Mouse (Mus musculus): Measurements from ENCODE around the gene Trpv2. TPM values are rescaled to one million over a fixed set of nuclear protein-coding genes. Genes with fewer than 3 reads are reported as not detected.

Gene Trpv2
- total and polyA plus RNA-seq, 2 experiments from 2014 or later = 2.6 to 7.7 TPM

DNA sequence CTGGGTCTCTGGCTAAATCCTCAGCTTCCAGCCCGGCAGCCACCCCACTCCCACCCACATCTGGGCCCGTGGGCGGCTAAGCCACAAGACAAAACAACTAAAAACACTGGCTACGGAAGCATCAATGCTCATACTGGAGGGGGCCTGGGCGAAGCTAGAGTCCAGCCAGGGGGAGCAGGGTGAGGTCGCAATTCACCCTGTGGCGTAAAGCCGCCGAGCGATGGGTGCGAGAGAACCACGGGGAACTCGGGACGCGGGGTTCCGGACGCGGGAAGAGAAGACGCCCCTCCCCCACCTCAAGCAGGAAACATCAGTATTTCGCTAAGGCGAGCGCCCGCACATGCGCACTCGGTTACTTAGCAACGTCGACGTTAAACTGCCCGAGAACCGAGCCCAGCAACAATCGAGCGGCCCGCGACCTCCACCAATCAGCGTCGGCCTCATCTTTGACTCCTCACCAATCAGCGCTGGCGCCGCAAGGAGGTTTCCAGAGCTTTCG lies 23.5 kb upstream of the Trpv2 start, which contains the start of gene Ubb:
Ubb (plus strand) TSS at position 445 of the 499 bp plus-strand sequence.
- peak within 1 kb of the TSS; percentile 99 for H3K27ac ChIP-seq (ENCODE audit: low read depth)
- ATAC-seq (ENCODE audit: insufficient read depth, low read depth) = peak; percentile 96
- peak within 1 kb of the TSS; percentile 77 for H3K4me3 ChIP-seq (ENCODE audit: low read depth, low read length)
- peaks cover 18% of the 10 kb centered on the region for H3K36me3 ChIP-seq (replicated peaks; ENCODE audit: control insufficient read depth, insufficient read depth, low read length)
- H3K4me2 ChIP-seq (ENCODE audit: low read depth, low read length) = peak within 1 kb of the TSS; percentile 94
- WGBS = under 1% methylated on average over 40 of the region's 40 CpGs
- H3K27me3 ChIP-seq (ENCODE audit: control insufficient read depth, insufficient read depth, low read length) = no peaks in the 10 kb centered on the region
- no peaks in the 10 kb centered on the region for H3K9me3 ChIP-seq (replicated peaks; ENCODE audit: control insufficient read depth, low read length)
- peak within 1 kb of the TSS; percentile 92 for H3K9ac ChIP-seq (replicated peaks; ENCODE audit: low read depth, low read length)
- H3K4me1 ChIP-seq (ENCODE audit: control insufficient read depth, insufficient read depth) = peaks cover 26% of the 10 kb centered on the region
- no peak for TF ChIP-seq CTCF (IDR thresholded peaks at IDR 0.05; ENCODE audit: low read depth)
- peak; percentile 100 for DNase-seq (ENCODE audit: low spot score)

GRCm38 (mm10) chr11:62551226-62552119 lies 22.8 kb upstream of the Trpv2 start:
- TF ChIP-seq EP300 (IDR thresholded peaks at IDR 0.05; ENCODE audit: low read depth) (peak; percentile 90), CTCF (IDR thresholded peaks at IDR 0.05; ENCODE audit: low read depth) (no peak)
- under 1% methylated on average over 58 of the region's 58 CpGs for WGBS
- Histone ChIP-seq H3K9ac (replicated peaks; ENCODE audit: low read depth, low read length) (peak overlapping the region; percentile 73), H3K36me3 (replicated peaks; ENCODE audit: control insufficient read depth, insufficient read depth, low read length) (peaks cover 18% of the 10 kb centered on the region), H3K27me3 (ENCODE audit: control insufficient read depth, insufficient read depth, low read length) (no peaks in the 10 kb centered on the region), H3K4me2 (ENCODE audit: low read depth, low read length) (peak overlapping the region; percentile 67), H3K4me3 (ENCODE audit: low read depth, low read length) (peak overlapping the region; percentile 77), H3K4me1 (ENCODE audit: control insufficient read depth, insufficient read depth) (peaks cover 26% of the 10 kb centered on the region), H3K9me3 (replicated peaks; ENCODE audit: control insufficient read depth, low read length) (no peaks in the 10 kb centered on the region), H3K27ac (ENCODE audit: low read depth) (peak overlapping the region; percentile 81)
- DNase-seq (ENCODE audit: low spot score) = peak; percentile 85
- peak; percentile 79 for ATAC-seq (ENCODE audit: insufficient read depth, low read depth)

- Histone ChIP-seq H3K4me1 (ENCODE audit: control insufficient read depth, insufficient read depth) (peaks cover 26% of the 10 kb centered on the region), H3K9me3 (replicated peaks; ENCODE audit: control insufficient read depth, low read length) (no peaks in the 10 kb centered on the region), H3K9ac (replicated peaks; ENCODE audit: low read depth, low read length) (peak overlapping the region; percentile 48; the same call in 1 of the 2 replicates), H3K4me2 (ENCODE audit: low read depth, low read length) (peak overlapping the region; percentile 87), H3K36me3 (replicated peaks; ENCODE audit: control insufficient read depth, insufficient read depth, low read length) (peaks cover 18% of the 10 kb centered on the region), H3K27ac (ENCODE audit: low read depth) (no peak overlapping the region), H3K4me3 (ENCODE audit: low read depth, low read length) (peak overlapping the region; percentile 55), H3K27me3 (ENCODE audit: control insufficient read depth, insufficient read depth, low read length) (no peaks in the 10 kb centered on the region)
- no peak for DNase-seq (ENCODE audit: low spot score)
- ATAC-seq (ENCODE audit: insufficient read depth, low read depth) = no peak
- TF ChIP-seq CTCF (IDR thresholded peaks at IDR 0.05; ENCODE audit: low read depth) (no peak), EP300 (IDR thresholded peaks at IDR 0.05; ENCODE audit: low read depth) (no peak)
- WGBS = 19% methylated on average over 1 of the region's 1 CpGs
Measured at GRCm38 (mm10) chr11:62553186-62553585, 21.1 kb upstream of the Trpv2 start.

DNA sequence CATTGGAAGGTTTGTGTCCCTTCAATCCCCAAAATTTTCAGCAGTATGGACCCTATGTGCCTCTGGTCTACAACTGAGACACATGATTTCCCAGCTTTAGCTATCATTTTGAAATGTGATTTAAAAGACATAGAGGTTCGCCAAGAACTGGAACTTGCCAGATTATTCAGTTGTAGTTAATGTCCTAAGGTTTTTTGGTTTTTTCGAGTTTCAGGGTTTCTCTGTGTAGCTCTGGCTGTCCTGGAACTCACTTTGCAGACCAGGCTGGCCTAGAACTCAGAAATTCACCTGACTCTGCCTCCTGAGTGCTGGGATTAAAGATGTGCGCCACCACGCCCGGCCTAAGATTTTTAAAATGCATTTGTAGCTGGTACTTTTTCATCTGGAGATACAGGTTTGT lies 20.7 kb upstream of the Trpv2 start:
- ATAC-seq (ENCODE audit: insufficient read depth, low read depth) = no peak
- DNase-seq (ENCODE audit: low spot score) = no peak
- Histone ChIP-seq H3K27me3 (ENCODE audit: control insufficient read depth, insufficient read depth, low read length) (no peaks in the 10 kb centered on the region), H3K27ac (ENCODE audit: low read depth) (no peak overlapping the region), H3K4me1 (ENCODE audit: control insufficient read depth, insufficient read depth) (peaks cover 26% of the 10 kb centered on the region), H3K9me3 (replicated peaks; ENCODE audit: control insufficient read depth, low read length) (no peaks in the 10 kb centered on the region), H3K36me3 (replicated peaks; ENCODE audit: control insufficient read depth, insufficient read depth, low read length) (peaks cover 18% of the 10 kb centered on the region), H3K4me3 (ENCODE audit: low read depth, low read length) (peak overlapping the region; percentile 55), H3K9ac (replicated peaks; ENCODE audit: low read depth, low read length) (0 out of 2 replicates have a peak overlapping the region, but pooled peaks have one; percentile 48), H3K4me2 (ENCODE audit: low read depth, low read length) (peak overlapping the region; percentile 87)
- no peak for TF ChIP-seq EP300 (IDR thresholded peaks at IDR 0.05; ENCODE audit: low read depth)
- WGBS = 73% methylated on average over 5 of the region's 5 CpGs

DNA sequence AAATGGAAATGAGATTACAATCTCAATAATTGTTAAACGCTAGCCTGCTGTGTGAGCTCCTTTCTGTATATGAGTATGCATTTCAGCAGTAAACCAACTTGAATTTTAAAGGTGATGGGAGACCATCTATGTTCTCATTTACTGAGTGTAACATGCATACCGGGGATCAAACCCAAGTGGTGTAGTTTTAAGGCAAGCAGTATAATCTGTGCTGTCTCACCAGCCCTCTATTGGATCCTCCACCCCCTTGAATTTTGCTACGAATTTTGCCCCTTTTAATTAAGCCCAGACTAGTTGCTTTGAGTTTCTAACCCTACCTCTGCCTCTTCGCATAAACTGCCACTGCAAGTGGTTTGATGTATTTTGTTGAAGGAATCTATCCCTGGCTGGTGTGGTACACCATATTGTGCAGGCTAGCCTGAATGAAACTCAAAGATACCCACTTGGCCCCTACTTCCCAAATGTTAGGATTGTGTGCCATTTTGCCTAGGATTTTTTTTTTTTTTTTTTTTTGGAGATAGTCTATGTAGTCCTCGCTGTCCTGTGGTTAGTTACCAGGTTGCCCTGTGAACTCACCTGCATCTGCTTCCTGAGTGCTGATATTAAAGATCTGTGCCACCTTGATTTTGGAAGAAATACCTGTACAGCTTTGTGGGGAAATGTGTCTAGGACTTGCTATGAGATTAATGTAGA lies 20.0 kb upstream of the Trpv2 start:
- Histone ChIP-seq H3K27me3 (ENCODE audit: control insufficient read depth, insufficient read depth, low read length) (no peaks in the 10 kb centered on the region), H3K9ac (replicated peaks; ENCODE audit: low read depth, low read length) (peak overlapping the region; percentile 48; the same call in 1 of the 2 replicates), H3K4me1 (ENCODE audit: control insufficient read depth, insufficient read depth) (peaks cover 24% of the 10 kb centered on the region), H3K4me3 (ENCODE audit: low read depth, low read length) (peak overlapping the region; percentile 55), H3K27ac (ENCODE audit: low read depth) (no peak overlapping the region), H3K36me3 (replicated peaks; ENCODE audit: control insufficient read depth, insufficient read depth, low read length) (peaks cover 18% of the 10 kb centered on the region), H3K4me2 (ENCODE audit: low read depth, low read length) (peak overlapping the region; percentile 87), H3K9me3 (replicated peaks; ENCODE audit: control insufficient read depth, low read length) (no peaks in the 10 kb centered on the region)
- TF ChIP-seq CTCF (IDR thresholded peaks at IDR 0.05; ENCODE audit: low read depth) = no peak
- TF ChIP-seq EP300 (IDR thresholded peaks at IDR 0.05; ENCODE audit: low read depth) = no peak
- DNase-seq (ENCODE audit: low spot score) (no peak), ATAC-seq (ENCODE audit: insufficient read depth, low read depth) (no peak)
- 66% methylated on average over 5 of the region's 5 CpGs for WGBS

All from heart, postnatal 0 days (tissue).